Mouse (Mus musculus): Measurements from ENCODE around the gene Hs3st4. TPM values are rescaled to one million over a fixed set of nuclear protein-coding genes. Genes with fewer than 3 reads are reported as not detected.

Gene Hs3st4
- total and polyA plus RNA-seq, 3 experiments, result not detected

GRCm38 (mm10) chr7:124249838-124250237 lies 267.2 kb downstream of the Hs3st4 start:
- H3K4me3 ChIP-seq (replicated peaks in 1 of 3; ENCODE audit: low read depth in 2 of 3, low read length in 2 of 3, poor library complexity in 1 of 3), result no peak overlapping the region
- no peaks in the 10 kb centered on the region for H3K79me2 ChIP-seq (replicated peaks; ENCODE audit: control insufficient read depth, extremely low read depth, insufficient read depth, poor library complexity, severe bottlenecking)
- H3K27ac ChIP-seq (ENCODE audit: insufficient read depth, low read depth), result no peak overlapping the region
- TF ChIP-seq MXI1 (IDR thresholded peaks at IDR 0.05; ENCODE audit: low read depth, low read length), result no peak
- H3K9ac ChIP-seq (ENCODE audit: insufficient read depth, low read depth), result no peak overlapping the region
- peaks cover 10% of the 10 kb centered on the region for H3K9me3 ChIP-seq (replicated peaks; ENCODE audit: low read length)
- H3K36me3 ChIP-seq (replicated peaks in 1 of 2; ENCODE audit: control insufficient read depth in 1 of 2, insufficient read depth in 1 of 2, low read length in 1 of 2), result no peaks in the 10 kb centered on the region
- H3K4me1 ChIP-seq (ENCODE audit: control insufficient read depth in 1 of 2, insufficient read depth in 2 of 2), result no peaks in the 10 kb centered on the region
- H3K27me3 ChIP-seq (replicated peaks), result peaks cover 12% of the 10 kb centered on the region
- H3K4me2 ChIP-seq (ENCODE audit: insufficient read depth, low read depth, poor library complexity, severe bottlenecking), result no peak overlapping the region
- in situ Hi-C loops (cut with MboI; ENCODE audit: low pct_ligation_motif_present, low pct_unique_long_range_greater_than_20kb, low sequenced_read_pairs) (no loop called here), dilution Hi-C loops (cut with MboI; ENCODE audit: extremely low pct_ligation_motif_present, extremely low pct_unique_long_range_greater_than_20kb, low sequenced_read_pairs) (no loop called here)
- no peak for DNase-seq (ENCODE audit: extremely low read depth)

GRCm38 (mm10) chr7:124250566-124250965 lies 267.9 kb downstream of the Hs3st4 start:
- dilution Hi-C loops (cut with MboI; ENCODE audit: extremely low pct_ligation_motif_present, extremely low pct_unique_long_range_greater_than_20kb, low sequenced_read_pairs), result no loop called here
- TF ChIP-seq MXI1 (IDR thresholded peaks at IDR 0.05; ENCODE audit: low read depth, low read length) (no peak), E2F4 (IDR thresholded peaks at IDR 0.05; ENCODE audit: insufficient replicate concordance, low read depth, low read length) (no peak), KAT2A (IDR thresholded peaks at IDR 0.05; ENCODE audit: insufficient replicate concordance, low read length) (no peak), USF1 (IDR thresholded peaks at IDR 0.05; ENCODE audit: low read depth, low read length) (no peak), JUND (conservative IDR thresholded peaks at IDR 0.05; ENCODE audit: low read depth, low read length) (no peak), RAD21 (IDR thresholded peaks at IDR 0.05; ENCODE audit: low read depth, low read length) (no peak), MEF2A (IDR thresholded peaks at IDR 0.05; ENCODE audit: borderline replicate concordance, low read depth, low read length) (no peak)

DNA sequence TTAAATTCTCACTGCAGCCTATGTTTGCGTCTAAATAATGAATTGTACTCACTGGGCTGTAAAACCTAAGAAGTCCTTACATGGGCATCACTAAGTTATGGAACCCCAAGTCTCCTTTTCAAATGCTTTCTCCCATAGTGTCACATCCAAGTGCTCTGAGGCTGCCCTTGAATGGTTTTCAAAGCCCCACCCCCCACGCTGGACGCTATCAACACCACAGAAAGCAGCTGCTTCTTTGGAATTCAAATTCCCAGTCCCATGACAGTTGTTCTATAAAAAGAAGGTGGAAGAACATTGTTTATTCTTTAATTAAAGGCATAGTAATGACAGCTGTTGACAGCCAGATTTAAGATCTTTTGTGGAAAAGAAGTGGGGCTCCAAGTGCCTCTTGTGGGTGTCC lies 275.8 kb downstream of the Hs3st4 start:
- peaks cover 24% of the 10 kb centered on the region for H3K9me3 ChIP-seq (replicated peaks; ENCODE audit: low read length)
- no peak overlapping the region for H3K4me2 ChIP-seq (ENCODE audit: insufficient read depth, low read depth, poor library complexity, severe bottlenecking)
- H3K4me1 ChIP-seq (ENCODE audit: control insufficient read depth in 1 of 2, insufficient read depth in 2 of 2), result no peaks in the 10 kb centered on the region
- H3K4me3 ChIP-seq (replicated peaks in 1 of 3; ENCODE audit: low read depth in 2 of 3, low read length in 2 of 3, poor library complexity in 1 of 3), result no peak overlapping the region
- no peaks in the 10 kb centered on the region for H3K79me2 ChIP-seq (replicated peaks; ENCODE audit: control insufficient read depth, extremely low read depth, insufficient read depth, poor library complexity, severe bottlenecking)
- no peak overlapping the region for H3K9ac ChIP-seq (ENCODE audit: insufficient read depth, low read depth)
- dilution Hi-C loops (cut with MboI; ENCODE audit: extremely low pct_ligation_motif_present, extremely low pct_unique_long_range_greater_than_20kb, low sequenced_read_pairs) (no loop called here), in situ Hi-C loops (cut with MboI; ENCODE audit: low pct_ligation_motif_present, low pct_unique_long_range_greater_than_20kb, low sequenced_read_pairs) (no loop called here)
- TF ChIP-seq NELFE (IDR thresholded peaks at IDR 0.05; ENCODE audit: low read depth, low read length), result no peak
- no peak overlapping the region for H3K27ac ChIP-seq (ENCODE audit: insufficient read depth, low read depth)
- no peak for DNase-seq (ENCODE audit: extremely low read depth)
- H3K27me3 ChIP-seq (replicated peaks), result peaks cover 25% of the 10 kb centered on the region
- no peaks in the 10 kb centered on the region for H3K36me3 ChIP-seq (replicated peaks in 1 of 2; ENCODE audit: control insufficient read depth in 1 of 2, insufficient read depth in 1 of 2, low read length in 1 of 2)

More at GRCm38 (mm10) chr7:124250566-124250965, 267.9 kb downstream of the Hs3st4 start:
- H3K79me2 ChIP-seq (replicated peaks; ENCODE audit: control insufficient read depth, extremely low read depth, insufficient read depth, poor library complexity, severe bottlenecking), result no peaks in the 10 kb centered on the region
- in situ Hi-C loops (cut with MboI; ENCODE audit: low pct_ligation_motif_present, low pct_unique_long_range_greater_than_20kb, low sequenced_read_pairs), result no loop called here
- DNase-seq (ENCODE audit: extremely low read depth), result no peak
- no peak overlapping the region for H3K9ac ChIP-seq (ENCODE audit: insufficient read depth, low read depth)
- peaks cover 12% of the 10 kb centered on the region for H3K9me3 ChIP-seq (replicated peaks; ENCODE audit: low read length)
- no peak overlapping the region for H3K4me2 ChIP-seq (ENCODE audit: insufficient read depth, low read depth, poor library complexity, severe bottlenecking)
- H3K27ac ChIP-seq (ENCODE audit: insufficient read depth, low read depth), result no peak overlapping the region
- no peaks in the 10 kb centered on the region for H3K36me3 ChIP-seq (replicated peaks in 1 of 2; ENCODE audit: control insufficient read depth in 1 of 2, insufficient read depth in 1 of 2, low read length in 1 of 2)
- peaks cover 19% of the 10 kb centered on the region for H3K27me3 ChIP-seq (replicated peaks)
- H3K4me1 ChIP-seq (ENCODE audit: control insufficient read depth in 1 of 2, insufficient read depth in 2 of 2), result no peaks in the 10 kb centered on the region
- no peak overlapping the region for H3K4me3 ChIP-seq (replicated peaks in 1 of 3; ENCODE audit: low read depth in 2 of 3, low read length in 2 of 3, poor library complexity in 1 of 3)
